In genomic region chr15:20448861-20449663, GRCm38 (mm10) we compare ENCODE assay signal across 8 mouse cellular contexts. TPM values are rescaled to one million over a fixed set of nuclear protein-coding genes. Genes with fewer than 3 reads are reported as not detected.
DNase-seq lines count a peak whose midpoint lies in the region; ATAC-seq and TF ChIP-seq lines count a peak whose summit lies in the region.

Cdh12 (plus strand) TSS chr15:20449265.

- WGBS in heart, embryonic 14.5 days: 11% methylated on average over 18 of the region's 18 CpGs
- 9% methylated on average over 18 of the region's 18 CpGs for WGBS in embryonic facial prominence, embryonic 14.5 days
- WGBS in intestine, postnatal 0 days: 12% methylated on average over 18 of the region's 18 CpGs
- 3% methylated on average over 18 of the region's 18 CpGs for WGBS in midbrain, embryonic 14.5 days
- WGBS in lung, adult 2 months: 12% methylated on average over 18 of the region's 18 CpGs

- TF ChIP-seq POLR2A in lung, adult 2 months (IDR thresholded peaks at IDR 0.05; ENCODE audit: borderline replicate concordance, extremely low read depth, low read depth, low read length): no peak

- no peaks in the 10 kb centered on the region for H3K27me3 ChIP-seq in heart, embryonic 14.5 days (ENCODE audit: control insufficient read depth, insufficient read depth, low read length)
- no peaks in the 10 kb centered on the region for H3K27me3 ChIP-seq in embryonic facial prominence, embryonic 14.5 days (replicated peaks; ENCODE audit: control insufficient read depth, insufficient read depth, low read length)
- no peaks in the 10 kb centered on the region for H3K27me3 ChIP-seq in intestine, postnatal 0 days (replicated peaks; ENCODE audit: control insufficient read depth, insufficient read depth, low read length)
- no peaks in the 10 kb centered on the region for H3K27me3 ChIP-seq in midbrain, embryonic 14.5 days (ENCODE audit: control insufficient read depth, insufficient read depth, low read length)

- no peak within 1 kb of the TSS for H3K27ac ChIP-seq in heart, embryonic 14.5 days (replicated peaks in 1 of 2; ENCODE audit: control insufficient read depth in 1 of 2, insufficient read depth in 1 of 2, low read depth in 2 of 2, low read length in 2 of 2)
- H3K27ac ChIP-seq in embryonic facial prominence, embryonic 14.5 days (replicated peaks; ENCODE audit: low read depth, low read length): no peak within 1 kb of the TSS
- no peak within 1 kb of the TSS for H3K27ac ChIP-seq in intestine, postnatal 0 days (ENCODE audit: low read depth, low read length)
- no peak within 1 kb of the TSS for H3K27ac ChIP-seq in midbrain, embryonic 14.5 days (replicated peaks; ENCODE audit: low read depth, low read length)
- no peak within 1 kb of the TSS for H3K27ac ChIP-seq in gastrocnemius, adult 2 months

- H3K4me1 ChIP-seq in heart, embryonic 14.5 days (ENCODE audit: control insufficient read depth in 2 of 2, insufficient read depth in 2 of 2, low read length in 2 of 2): no peaks in the 10 kb centered on the region
- H3K4me1 ChIP-seq in embryonic facial prominence, embryonic 14.5 days (ENCODE audit: control insufficient read depth, insufficient read depth, low read length): no peaks in the 10 kb centered on the region
- H3K4me1 ChIP-seq in intestine, postnatal 0 days (replicated peaks; ENCODE audit: control insufficient read depth, insufficient read depth, low read length): no peaks in the 10 kb centered on the region
- H3K4me1 ChIP-seq in midbrain, embryonic 14.5 days (ENCODE audit: control insufficient read depth, insufficient read depth, low read length): 0 out of 2 replicates have a peak, but pooled peaks cover 4% of the 10 kb centered on the region
- H3K4me1 ChIP-seq in lung, adult 2 months (ENCODE audit: control insufficient read depth, insufficient read depth, low read length): no peaks in the 10 kb centered on the region

- peak within 1 kb of the TSS; percentile 3; the same call in 1 of the 2 replicates for H3K9ac ChIP-seq in heart, embryonic 14.5 days (ENCODE audit: low read length)
- peak within 1 kb of the TSS; percentile 56 for H3K9ac ChIP-seq in embryonic facial prominence, embryonic 14.5 days (ENCODE audit: low read depth, low read length)
- no peak within 1 kb of the TSS for H3K9ac ChIP-seq in intestine, postnatal 0 days (ENCODE audit: low read depth, low read length)
- H3K9ac ChIP-seq in midbrain, embryonic 14.5 days (replicated peaks; ENCODE audit: low read length): peak within 1 kb of the TSS; percentile 59

- TF ChIP-seq CTCF in intestine, postnatal 0 days (IDR thresholded peaks at IDR 0.05; ENCODE audit: low read depth): no peak
- no peak for TF ChIP-seq CTCF in lung, adult 2 months (IDR thresholded peaks at IDR 0.05; ENCODE audit: insufficient read depth, low read length)
- no peak for TF ChIP-seq CTCF in gastrocnemius, adult 2 months (IDR thresholded peaks at IDR 0.05)

- no peak for ATAC-seq in heart, embryonic 14.5 days (ENCODE audit: insufficient number of reproducible peaks, insufficient read depth, low FRiP score, low read depth)
- ATAC-seq in embryonic facial prominence, embryonic 14.5 days (ENCODE audit: low read depth): peak; percentile 75
- no peak for ATAC-seq in intestine, postnatal 0 days
- peak; percentile 86 for ATAC-seq in midbrain, embryonic 14.5 days (ENCODE audit: low FRiP score, low TSS enrichment)

- peak within 1 kb of the TSS; percentile 28 to 34 for H3K4me3 ChIP-seq in heart, embryonic 14.5 days (ENCODE audit: control insufficient read depth in 1 of 2, insufficient read depth in 1 of 2, low read depth in 1 of 2, low read length in 2 of 2)
- peak within 1 kb of the TSS; percentile 37 for H3K4me3 ChIP-seq in embryonic facial prominence, embryonic 14.5 days (ENCODE audit: low read depth, low read length)
- no peak within 1 kb of the TSS for H3K4me3 ChIP-seq in intestine, postnatal 0 days (ENCODE audit: low read depth, low read length)
- peak within 1 kb of the TSS; percentile 47 for H3K4me3 ChIP-seq in midbrain, embryonic 14.5 days (replicated peaks; ENCODE audit: low read depth, low read length)
- no peak within 1 kb of the TSS for H3K4me3 ChIP-seq in lung, adult 2 months (replicated peaks; ENCODE audit: extremely low read depth, low read depth, low read length)
- H3K4me3 ChIP-seq in gastrocnemius, adult 2 months: no peak within 1 kb of the TSS

- no peaks in the 10 kb centered on the region for H3K36me3 ChIP-seq in heart, embryonic 14.5 days (ENCODE audit: control insufficient read depth, insufficient read depth, low read length)
- H3K36me3 ChIP-seq in embryonic facial prominence, embryonic 14.5 days (ENCODE audit: control insufficient read depth, insufficient read depth, low read length): no peaks in the 10 kb centered on the region
- no peaks in the 10 kb centered on the region for H3K36me3 ChIP-seq in intestine, postnatal 0 days (ENCODE audit: control insufficient read depth, insufficient read depth)
- H3K36me3 ChIP-seq in midbrain, embryonic 14.5 days (ENCODE audit: control insufficient read depth, insufficient read depth, low read length): no peaks in the 10 kb centered on the region

- peak within 1 kb of the TSS; percentile 69 for H3K4me2 ChIP-seq in heart, embryonic 14.5 days (ENCODE audit: low read length)
- H3K4me2 ChIP-seq in embryonic facial prominence, embryonic 14.5 days (ENCODE audit: low read depth, low read length): peak within 1 kb of the TSS; percentile 67
- peak within 1 kb of the TSS; percentile 51 for H3K4me2 ChIP-seq in intestine, postnatal 0 days (replicated peaks; ENCODE audit: low read depth)
- H3K4me2 ChIP-seq in midbrain, embryonic 14.5 days (ENCODE audit: low read length): peak within 1 kb of the TSS; percentile 64

- intact Hi-C loops in heart, postnatal 25 days (cut with DNase I): no loop called here
- intact Hi-C loops in gastrocnemius, postnatal 14 days (cut with DNase I; ENCODE audit: low total_unique reads): no loop called here
- intact Hi-C loops in gastrocnemius, adult 2 months (cut with DNase I): no loop called here

- no peak for DNase-seq in heart, postnatal 25 days (ENCODE audit: low spot score)
- peak; percentile 42 for DNase-seq in embryonic facial prominence, embryonic 14.5 days (ENCODE audit: low spot score)
- DNase-seq in midbrain, embryonic 14.5 days: peak; percentile 74
- DNase-seq in gastrocnemius, postnatal 14 days: no peak
- no peak for DNase-seq in lung, adult 2 months
- no peak for DNase-seq in gastrocnemius, adult 2 months

- no peaks in the 10 kb centered on the region for H3K9me3 ChIP-seq in heart, embryonic 14.5 days (ENCODE audit: control insufficient read depth, low read length)
- H3K9me3 ChIP-seq in embryonic facial prominence, embryonic 14.5 days (ENCODE audit: control insufficient read depth, low read length): no peaks in the 10 kb centered on the region
- H3K9me3 ChIP-seq in intestine, postnatal 0 days (ENCODE audit: control insufficient read depth): no peaks in the 10 kb centered on the region
- no peaks in the 10 kb centered on the region for H3K9me3 ChIP-seq in midbrain, embryonic 14.5 days (ENCODE audit: control insufficient read depth, low read length)

RNA-seq across cellular contexts. Expression of gene Cdh12, which starts in this region (rescaled TPM):
- polyA plus RNA-seq in heart, embryonic 14.5 days (2014; fragmentation: Nextera tagmentation; extraction: Ambion mirVana): 0.05 TPM in 1 of 2 replicates, not detected in the other
- total RNA-seq in heart, postnatal 25 days (2021): not detected
- polyA plus RNA-seq in embryonic facial prominence, embryonic 14.5 days (2014; fragmentation: Nextera tagmentation; extraction: Ambion mirVana): 0.71 and 1.1 TPM in 2 replicates
- 0.10 and 0.17 TPM in 2 replicates for polyA plus RNA-seq in intestine, postnatal 0 days (2015; fragmentation: Nextera tagmentation; extraction: Ambion mirVana)
- polyA plus RNA-seq in midbrain, embryonic 14.5 days (2014; fragmentation: Nextera tagmentation; extraction: Ambion mirVana): 6.8 and 9.5 TPM in 2 replicates
- not detected for total RNA-seq in gastrocnemius, postnatal 14 days (2021)
- polyA plus RNA-seq in lung, adult 2 months (2012; rRNA removed): not detected in 2 replicates
- not detected for total RNA-seq in gastrocnemius, adult 2 months (2021)

Comparison
In these comparisons a context has a peak if more than half of its experiments do, and no peak if none do; other contexts are left out.
1. ATAC-seq: peak in embryonic facial prominence, embryonic 14.5 days (single experiment) and midbrain, embryonic 14.5 days (single experiment); none in heart, embryonic 14.5 days (single experiment) and intestine, postnatal 0 days (single experiment).
2. H3K4me3 ChIP-seq: peak in heart, embryonic 14.5 days (2 of 2), embryonic facial prominence, embryonic 14.5 days (single experiment) and midbrain, embryonic 14.5 days (single experiment); none in intestine, postnatal 0 days (single experiment), lung, adult 2 months (single experiment) and gastrocnemius, adult 2 months (single experiment).
3. DNase-seq: peak in embryonic facial prominence, embryonic 14.5 days (single experiment) and midbrain, embryonic 14.5 days (single experiment); none in heart, postnatal 25 days (single experiment), gastrocnemius, postnatal 14 days (single experiment), lung, adult 2 months (single experiment) and gastrocnemius, adult 2 months (single experiment).
4. Peak in every context shown above with its lines, with median percentiles within 50 percentile points of each other: H3K4me2 ChIP-seq.